Mouse (Mus musculus) brain, embryonic 18.5 days (tissue): ENCODE data around the gene Fam13a.

Source experiments
- DNase-seq: peaks from one replicate; pipeline ENCODE4 v3.0.0-alpha.2; 2012; ENCODE audit warnings: low read depth, low spot score

The Fam13a gene

DNA sequence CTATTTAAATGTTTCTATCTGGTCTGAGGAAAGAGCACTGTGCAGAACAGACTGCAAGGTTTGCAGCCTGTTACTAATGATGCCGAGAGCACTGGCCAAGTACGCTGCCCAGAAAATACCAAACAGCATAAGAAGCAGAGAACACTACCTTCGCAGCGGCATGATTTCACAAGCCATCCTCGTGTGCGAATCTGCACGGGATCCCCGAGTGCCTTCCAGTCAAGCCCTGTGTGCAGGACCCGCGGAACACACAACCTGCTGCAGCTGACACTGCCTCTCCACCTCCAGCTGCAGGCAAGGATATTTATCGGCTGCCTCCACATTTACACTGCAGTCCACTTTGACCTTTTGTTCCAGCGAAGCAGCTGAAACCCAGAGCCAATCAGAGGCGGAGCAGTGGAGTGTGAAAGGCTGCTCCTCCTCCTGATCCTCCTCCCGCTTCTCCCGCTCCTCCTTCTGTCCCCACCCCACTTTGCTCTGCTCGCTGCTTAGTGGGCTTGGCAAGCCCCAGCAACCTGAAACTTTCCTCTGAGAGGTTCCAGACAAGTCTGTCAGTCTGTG is at the start of gene Fam13a:
Gene Fam13a (minus strand): TSS at position 386 of the 561 bp plus-strand sequence.
- DNase-seq: peak; percentile 76

DNA sequence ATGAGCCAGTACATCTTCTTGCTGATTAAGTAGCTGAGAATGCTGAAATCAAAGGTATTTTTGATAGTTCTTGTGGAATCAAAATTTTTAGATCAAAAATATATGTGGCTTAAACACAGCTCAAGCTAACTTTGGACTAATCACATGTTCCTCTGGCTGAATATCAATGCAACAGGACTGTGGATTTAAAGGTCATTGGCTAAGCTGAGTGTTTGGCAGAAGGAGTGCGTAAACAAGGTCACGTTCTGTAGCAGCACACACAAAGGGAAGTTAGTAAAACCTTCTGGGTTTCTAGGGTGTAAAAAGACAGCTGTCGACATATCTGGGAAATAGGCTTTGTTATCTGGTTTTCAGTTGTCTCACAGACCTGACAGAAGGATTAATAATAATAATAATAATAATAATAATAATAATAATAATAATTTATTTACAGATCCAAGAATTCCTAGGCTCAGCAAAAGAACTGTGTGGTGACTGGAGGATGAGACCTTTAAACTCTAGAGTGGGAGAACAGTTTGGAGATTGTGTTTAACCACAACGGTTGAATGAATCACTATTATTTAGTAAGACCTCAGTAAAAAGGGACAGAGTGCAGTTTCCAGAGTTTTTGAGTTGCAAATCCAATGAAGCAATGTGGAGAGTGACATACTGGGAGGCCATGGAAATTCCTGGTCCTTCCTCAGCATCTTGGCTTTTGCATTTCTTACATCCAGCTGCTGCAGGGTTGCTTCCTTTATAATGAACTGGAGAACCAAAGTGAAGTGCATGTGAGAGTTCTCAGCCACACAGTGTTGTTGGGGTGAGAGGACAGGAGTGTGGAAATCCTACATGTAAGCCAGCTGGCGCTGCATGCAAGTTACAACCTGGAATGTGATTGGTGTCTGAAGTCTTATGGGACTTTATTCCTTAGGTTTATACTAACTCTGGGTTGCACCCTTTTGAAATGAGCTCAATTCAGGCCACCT is 48.0 kb upstream of the Fam13a start:
- DNase-seq: no peak

DNA sequence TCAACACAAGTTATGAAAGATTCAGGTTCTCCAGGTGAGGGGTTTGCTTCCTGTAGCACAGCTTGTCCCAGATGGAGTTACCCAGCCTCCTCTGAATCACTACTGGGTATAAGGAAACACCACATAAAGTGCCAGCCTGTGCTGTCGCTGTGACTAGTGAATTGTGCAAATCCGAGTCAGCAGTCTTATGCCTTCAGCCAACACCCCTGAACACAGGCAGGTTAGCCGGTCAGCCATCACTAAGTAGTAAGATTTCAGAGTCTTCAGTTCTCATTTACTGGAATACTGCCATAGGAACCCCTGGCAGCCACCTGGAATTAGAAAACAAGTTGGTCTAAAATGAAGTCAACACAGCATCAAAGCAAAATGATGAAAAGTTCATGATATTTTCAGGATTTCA is 47.3 kb upstream of the Fam13a start:
- no peak for DNase-seq

DNA sequence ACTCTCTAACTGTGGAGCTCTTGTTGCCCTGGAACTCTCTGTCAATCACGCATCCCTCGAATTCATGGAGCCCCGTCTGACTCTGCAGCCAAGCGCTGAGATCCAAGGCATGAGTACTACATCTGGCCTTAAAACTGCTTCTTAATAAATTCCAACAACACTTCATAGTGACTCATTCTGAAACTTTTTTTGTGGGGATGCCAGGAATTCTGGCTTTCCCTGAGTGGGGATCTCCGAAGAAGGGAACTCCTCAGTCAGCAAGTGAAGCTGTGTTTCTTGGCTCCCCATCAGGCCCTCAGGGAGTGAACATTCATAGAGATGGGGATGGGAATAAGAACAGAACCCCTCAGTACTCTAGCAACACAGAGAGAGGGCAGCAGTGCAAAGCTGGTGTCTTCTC is 43.8 kb upstream of the Fam13a start:
- no peak for DNase-seq

DNA sequence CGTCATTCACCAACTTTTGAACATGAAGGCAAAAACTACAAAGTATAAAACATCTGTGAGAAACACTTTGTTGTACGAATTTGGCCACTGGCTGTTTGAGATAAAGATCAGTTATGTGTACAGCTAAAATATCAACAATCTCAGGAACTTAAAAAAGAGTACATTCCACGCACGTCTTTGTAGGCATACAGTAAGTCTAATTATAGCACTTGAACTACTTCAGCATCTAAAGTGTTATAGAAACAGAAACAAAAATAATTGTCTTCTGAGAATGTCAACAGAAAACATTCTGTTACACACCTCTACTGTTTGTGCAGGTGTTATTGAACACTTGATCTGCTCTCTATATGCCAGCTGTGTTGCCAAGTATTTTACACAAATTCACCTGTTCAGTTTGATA is 40.1 kb upstream of the Fam13a start:
- no peak for DNase-seq

DNA sequence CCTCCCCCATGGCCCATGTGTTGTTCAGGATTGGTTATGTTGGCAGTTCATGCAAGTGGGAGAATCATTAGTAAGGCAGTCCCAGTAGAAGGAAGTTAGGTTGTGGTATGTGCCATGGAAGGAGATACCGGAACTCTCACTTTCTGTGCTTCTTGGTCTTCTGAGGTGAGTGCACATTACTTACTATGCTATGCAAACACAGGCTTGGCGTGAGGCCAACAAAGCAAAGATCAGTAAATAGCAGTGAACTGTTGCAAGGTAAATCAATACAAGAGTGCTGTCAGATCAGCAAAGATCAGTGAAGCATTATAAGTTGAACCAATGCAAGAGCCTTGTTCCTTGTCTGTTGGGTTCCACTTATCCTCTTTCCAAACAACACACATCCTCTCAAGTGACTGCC is 28.9 kb upstream of the Fam13a start:
- no peak for DNase-seq

DNA sequence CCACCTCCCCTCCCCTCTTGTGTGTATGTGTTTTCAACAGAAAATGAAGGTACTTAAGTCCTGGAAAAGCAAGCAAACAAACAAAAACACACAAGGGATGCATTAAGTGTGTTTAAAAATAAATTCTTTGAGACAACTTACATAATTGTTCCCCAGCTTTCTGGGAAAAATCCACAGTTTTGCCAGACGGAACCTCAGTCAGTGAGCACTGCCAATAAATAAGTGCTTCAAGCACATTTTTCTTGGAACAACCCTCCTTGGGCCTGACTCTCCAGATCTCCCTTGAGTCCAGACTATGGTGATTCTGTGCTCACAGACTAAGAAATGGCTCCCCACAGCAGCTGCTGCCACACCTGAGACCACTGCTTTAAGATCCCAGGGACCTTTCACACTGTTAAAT is 15.4 kb upstream of the Fam13a start:
- no peak for DNase-seq

DNA sequence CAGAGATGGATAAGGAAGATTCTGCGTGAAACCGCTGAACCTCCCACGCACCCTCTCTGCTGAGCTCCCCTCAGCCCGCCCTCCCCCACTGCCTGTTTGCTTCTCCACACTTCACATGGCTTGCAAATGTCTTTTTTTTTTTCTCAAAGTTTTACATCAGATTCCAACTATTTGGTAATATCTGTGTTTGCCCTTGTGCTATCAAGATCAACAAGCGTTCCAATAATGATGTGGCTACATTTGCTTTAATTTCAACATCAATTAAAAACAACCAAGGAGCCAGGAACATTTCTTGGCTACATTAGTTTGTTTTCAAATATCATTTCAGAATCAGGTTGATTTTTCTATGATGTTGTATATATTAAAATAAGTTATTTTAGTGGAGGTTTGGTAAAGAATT is 8.4 kb upstream of the Fam13a start:
- DNase-seq: no peak

DNA sequence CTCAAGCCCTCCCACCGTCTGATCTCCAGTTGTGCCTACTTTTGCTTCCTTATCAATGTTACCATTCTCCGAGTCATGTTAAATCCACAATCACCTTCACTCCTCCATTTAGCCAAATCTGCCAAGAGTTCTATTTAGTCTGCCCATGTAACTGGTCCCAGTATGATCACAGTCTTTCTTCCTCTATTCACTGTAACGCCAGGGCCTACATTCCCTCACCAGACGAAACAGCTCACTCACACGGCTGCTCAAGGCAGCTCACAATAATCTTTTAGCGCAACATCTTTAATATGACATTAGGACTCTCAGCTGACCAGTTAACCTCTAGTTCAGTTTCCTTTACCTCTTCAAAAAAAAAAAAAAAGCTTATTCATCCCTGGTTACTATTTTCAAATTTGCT is 7.2 kb upstream of the Fam13a start:
- no peak for DNase-seq

DNA sequence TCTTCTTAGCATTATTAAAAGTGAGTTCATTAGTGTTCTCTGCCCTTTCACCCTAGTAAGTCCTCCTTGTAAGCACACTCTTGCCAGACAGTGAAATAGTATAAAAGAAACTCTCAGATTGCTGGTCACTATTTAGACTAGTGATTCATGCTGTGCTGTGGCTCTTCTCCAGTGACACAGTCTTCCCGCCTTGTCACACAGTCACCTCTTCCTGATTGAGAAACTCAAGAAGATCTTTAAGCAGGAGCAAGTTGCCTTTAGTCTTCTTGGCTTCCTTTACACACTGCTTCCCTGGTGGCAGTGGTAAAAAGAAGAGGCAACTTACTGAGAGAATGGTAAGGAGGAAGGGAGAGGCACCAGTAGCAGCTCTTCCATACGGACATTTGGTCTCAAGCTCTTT is 6.3 kb upstream of the Fam13a start:
- DNase-seq: no peak

DNA sequence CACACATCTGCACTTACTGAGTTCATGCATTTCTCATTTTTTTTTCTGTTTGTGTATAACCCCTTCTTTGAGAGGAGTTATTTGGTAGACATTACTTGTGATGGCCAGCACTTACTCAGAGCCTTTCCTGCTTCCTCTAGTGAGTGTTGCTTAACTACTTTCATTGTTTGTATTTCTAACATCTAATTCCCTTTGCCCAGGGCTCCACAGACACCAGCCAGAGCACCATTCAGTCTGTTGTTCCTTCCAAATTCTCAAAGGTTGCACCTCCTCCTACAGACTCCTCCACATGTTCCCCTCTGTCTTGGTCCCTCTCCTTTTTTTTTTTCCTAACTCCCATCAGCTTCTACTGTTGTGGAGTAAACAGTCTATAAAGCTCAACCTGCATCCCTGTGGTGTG is 5.7 kb upstream of the Fam13a start:
- no peak for DNase-seq

DNA sequence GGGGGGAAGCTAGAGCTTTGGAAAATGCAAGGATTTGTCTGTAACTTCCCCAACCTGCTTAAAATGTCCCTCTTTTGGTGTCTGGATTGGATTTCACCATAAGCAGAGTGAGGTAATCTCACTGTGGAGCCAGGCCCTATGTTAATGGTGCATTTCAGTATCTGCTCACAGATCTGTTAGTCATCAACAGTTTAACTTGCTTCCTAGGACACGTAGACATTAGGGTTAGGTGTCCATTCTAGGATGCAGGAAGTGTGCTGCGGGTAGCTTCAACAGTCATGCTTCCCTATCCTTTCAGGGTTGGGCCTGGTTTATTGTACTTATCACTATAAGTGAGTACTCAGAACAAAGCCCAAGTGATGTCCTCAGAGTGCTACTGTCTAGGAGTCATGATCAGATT is 4.5 kb upstream of the Fam13a start:
- DNase-seq: no peak

DNA sequence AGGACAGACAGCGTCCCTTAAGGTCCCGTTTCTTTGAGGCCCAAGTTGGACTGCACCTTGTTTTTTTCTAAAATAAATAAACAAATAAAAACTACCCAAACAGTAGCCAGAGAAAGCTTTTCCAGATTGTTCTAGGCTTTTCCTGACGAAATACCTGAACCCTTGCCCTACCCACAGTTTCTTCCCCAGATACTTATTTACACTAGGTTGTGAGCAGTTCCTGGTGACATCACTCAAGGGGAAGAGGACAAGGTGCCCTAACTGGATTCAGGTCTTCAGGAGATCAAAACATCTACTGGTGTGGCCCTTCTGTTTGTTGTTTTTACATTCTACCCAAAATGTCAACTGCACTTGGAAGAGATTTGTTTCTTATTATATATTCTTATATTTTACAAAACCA is 457 bp upstream of the Fam13a start:
- DNase-seq: no peak

DNA sequence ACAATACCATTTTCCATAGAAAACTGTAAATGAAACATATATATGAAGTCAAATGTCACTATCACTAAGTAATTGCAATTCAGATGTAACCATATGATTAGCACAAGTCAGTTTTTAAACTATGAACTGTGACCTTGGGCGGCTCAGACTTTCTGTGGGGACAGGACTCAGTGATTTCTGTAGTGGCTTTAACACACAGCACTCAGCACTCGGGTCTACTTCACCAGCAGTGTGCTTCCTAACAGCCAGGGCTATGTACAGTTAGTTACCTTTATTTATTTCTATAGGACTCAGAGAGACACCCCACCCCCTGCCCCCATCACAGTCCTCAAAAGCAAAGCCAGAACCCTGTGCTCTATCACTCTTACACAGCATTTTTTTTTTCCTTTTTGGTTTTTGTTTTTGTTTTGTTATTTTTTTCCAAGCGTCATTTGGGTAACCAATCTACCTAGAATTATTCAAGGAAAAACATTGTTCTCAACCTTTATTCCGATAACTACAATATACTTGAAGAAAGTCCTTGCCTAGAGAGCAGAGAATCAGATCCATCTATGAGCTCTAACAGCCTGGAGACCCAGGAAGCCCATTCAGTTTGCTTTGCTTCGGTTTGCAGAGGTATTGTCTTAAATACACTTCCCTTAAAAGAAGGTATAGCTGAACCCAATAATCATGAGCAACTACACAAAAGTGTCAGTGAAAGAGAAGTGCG is 740 bp downstream of the Fam13a start:
- DNase-seq: no peak

DNA sequence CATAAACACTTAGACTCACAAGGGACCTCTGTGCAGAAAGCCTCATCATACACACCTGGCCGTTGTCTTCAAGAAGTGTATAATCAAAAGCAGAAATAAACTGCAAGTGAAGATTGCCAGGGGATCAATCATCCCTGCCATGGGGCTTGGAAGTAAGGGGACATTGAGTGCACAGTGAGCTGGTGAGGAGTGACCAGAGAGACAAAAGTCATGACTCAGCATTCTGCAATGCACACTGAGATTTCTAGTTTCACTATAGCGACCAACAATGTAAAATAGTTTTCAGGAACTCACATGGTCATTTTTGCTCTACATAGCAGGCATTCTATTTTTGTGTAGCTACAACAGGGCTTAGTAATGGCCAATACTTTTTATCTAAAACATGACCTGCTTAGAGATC is 1.7 kb downstream of the Fam13a start:
- no peak for DNase-seq

DNA sequence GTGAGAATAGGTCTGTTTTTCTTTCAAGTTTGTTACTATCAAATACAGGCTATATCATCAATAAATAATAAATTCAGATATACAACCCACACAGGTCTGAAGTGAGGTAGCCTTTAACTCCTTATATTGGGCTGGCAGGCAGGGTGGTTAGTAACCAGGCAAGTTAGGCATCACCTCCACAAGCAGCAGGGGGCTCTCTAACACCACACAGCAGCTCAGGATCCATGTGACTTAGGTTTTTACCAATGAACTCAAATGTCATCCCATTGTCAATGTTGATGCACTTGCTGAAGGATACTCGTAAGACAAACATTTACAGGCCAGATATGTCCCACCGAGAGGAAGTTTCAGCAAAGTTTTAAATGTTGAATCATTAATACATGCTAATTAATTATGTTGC is 4.0 kb downstream of the Fam13a start:
- DNase-seq: no peak

DNA sequence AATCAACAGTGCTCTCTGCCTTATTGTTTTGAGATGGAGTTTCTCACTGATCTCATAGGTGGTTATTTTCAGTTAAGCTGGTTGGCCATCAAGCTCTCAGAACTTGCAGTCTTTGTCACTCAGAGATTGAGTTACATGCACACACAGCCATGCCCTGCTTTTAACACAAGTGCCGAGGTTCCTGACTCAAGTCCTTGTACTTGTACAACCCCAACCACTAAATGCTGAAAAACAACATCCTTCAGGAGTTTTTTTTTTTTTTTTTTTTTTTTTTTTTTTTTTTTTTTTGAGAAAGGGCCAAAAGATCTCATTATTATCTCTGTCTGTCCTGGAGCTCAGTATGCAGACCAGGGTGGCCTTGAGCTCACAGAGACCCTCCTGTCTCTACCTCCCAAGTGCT is 4.5 kb downstream of the Fam13a start:
- no peak for DNase-seq

DNA sequence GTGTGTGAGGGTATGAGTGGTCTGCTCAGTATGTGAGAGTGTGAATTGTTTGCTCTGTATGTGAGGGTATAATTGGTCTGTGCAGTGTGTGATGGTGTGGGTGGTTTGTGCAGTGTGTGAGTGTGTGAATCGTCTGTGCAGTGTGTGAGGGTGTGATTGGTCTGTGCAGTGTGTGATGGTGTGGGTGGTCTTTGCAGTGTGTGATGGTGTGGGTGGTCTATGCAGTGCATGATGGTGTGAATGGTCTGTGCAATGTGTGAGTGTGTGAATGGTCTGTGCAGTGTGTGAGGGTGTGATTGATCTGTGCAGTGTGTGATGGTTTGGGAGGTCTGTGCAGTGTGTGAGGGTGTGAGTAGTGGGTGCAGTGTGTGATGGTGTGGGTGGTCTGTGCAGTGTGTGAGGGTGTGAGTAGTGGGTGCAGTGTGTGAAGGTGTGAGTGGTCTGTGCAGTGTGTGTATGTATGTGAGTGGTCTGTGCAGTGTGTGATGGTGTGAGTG is 8.0 kb downstream of the Fam13a start:
- DNase-seq: no peak

DNA sequence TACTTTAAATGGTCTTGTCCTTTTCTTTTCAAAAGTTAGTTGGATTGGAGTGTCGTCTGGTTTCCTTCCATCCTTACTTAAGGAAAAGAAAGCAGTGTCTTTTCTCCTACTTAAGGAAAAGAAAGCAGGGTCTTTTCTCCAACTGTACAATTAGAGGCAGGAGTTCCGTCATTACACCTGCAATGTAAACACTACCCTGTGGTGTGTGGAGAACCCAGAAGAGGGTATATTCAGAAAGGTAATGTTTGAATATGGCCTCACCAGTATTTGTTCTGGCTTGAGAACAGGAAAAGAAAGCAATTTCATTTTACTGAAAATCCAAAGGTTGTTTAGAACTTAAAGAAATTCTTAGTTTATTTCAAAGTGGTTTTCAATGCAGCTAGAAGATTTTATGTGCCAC is 9.6 kb downstream of the Fam13a start:
- DNase-seq: no peak

DNA sequence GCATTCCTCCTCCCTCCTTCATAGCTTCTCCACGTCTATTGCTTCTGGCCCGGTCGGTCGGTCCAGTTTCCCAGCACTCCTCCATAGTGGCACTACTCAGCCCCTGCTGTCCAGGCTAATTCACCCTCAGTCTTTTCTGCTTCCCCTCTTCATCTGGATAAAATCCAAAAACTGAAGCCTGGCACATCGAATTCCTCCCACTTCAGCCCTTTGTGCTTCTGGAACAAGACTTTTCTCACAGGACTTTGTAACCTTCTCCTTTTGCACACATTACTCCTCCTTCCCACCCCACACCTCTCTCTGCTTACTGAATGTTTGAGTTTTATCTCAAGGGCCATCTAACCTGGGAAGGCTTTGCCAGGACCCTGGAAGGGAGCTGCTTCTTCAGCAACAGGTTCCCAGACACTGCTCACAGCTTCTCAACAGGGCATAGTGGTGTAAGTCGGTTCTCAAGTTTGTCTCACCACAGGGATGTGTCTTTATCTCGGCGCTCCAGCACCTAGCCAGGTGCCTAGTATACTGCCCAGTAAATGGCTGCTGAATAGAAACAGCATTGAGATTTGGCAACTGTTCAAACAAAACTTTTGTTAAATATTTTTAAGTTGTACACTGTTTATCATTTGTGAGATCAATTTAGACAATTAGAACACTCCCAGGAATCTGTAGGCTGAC is 10.1 kb downstream of the Fam13a start:
- DNase-seq: no peak

DNA sequence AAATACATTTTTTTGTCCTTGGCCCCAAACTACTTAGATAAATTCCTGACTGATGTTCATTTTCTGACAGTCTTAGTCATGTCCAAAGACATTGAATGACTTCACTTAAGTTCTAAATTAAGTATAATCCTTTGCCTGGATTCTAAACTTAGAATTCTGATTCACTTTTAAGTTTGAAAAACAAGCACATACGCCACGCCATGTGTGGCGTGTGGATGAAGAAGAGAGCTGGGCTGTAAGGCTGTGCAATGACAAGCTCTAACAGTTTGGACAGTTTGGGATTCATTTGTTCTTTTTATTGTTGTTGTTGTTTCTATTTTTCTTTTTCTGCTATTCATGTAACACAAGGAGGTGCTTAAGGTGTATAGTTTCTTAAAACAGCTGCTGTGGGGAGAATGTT is 13.6 kb downstream of the Fam13a start:
- DNase-seq: no peak

DNA sequence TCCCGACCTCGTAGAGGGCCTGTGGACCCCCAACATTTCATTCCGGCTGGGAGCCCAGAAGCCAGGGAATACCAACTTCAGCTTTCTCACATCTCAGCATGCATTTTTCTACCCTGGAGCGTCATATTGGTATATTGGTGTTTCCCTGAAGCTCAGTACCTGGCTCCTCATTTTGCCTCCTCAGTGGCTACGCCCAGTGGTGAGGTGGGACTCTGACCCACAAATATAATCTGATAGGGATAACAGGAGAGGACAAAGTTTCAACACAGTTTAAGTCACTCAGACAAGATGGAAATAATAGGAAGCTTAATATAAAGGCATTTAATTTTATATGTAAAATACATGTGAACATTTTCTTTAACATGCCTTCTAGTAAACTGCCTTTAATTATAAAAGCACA is 19.7 kb downstream of the Fam13a start:
- DNase-seq: no peak
